13 mouse cellular contexts compared by ENCODE assay signal in genomic region chr17:5327480-5328180, GRCm38 (mm10).
A peak's percentile ranks its signal among the peaks of the same experiment; 100 is the strongest.
DNase-seq lines count a peak whose midpoint lies in the region; ATAC-seq and TF ChIP-seq lines count a peak whose summit lies in the region.
"Had no signal": no experiment of that assay in that cellular context is flagged by ENCODE, and none has a peak within 500 bp of the region (broad histone marks: within the 10 kb centered on the region; RNA-seq: fewer than 3 reads in every experiment).

No protein-coding gene starts in this region.

- H3K4me3 ChIP-seq in lung, embryonic 14.5 days (ENCODE audit: low read depth, low read length), result no peak overlapping the region
- no peak overlapping the region for H3K4me3 ChIP-seq in lung, adult 2 months (replicated peaks; ENCODE audit: extremely low read depth, low read depth, low read length)
- H3K4me3 ChIP-seq in liver, embryonic 13.5 days (replicated peaks), result no peak overlapping the region
- H3K4me3 ChIP-seq in cerebellum, adult 2 months (replicated peaks; ENCODE audit: insufficient read depth, low read depth, low read length), result no peak overlapping the region
- H3K4me3 ChIP-seq: intestine, embryonic 15.5 days; midbrain, embryonic 15.5 days had no signal

- no peaks in the 10 kb centered on the region for H3K27me3 ChIP-seq in lung, embryonic 14.5 days (ENCODE audit: insufficient read depth, low read length)
- H3K27me3 ChIP-seq in liver, embryonic 13.5 days, result 0 out of 2 replicates have a peak, but pooled peaks cover 8% of the 10 kb centered on the region
- H3K27me3 ChIP-seq in cerebellum, adult 2 months (ENCODE audit: control insufficient read depth, insufficient read depth, low read length), result no peaks in the 10 kb centered on the region
- H3K27me3 ChIP-seq: intestine, embryonic 15.5 days; midbrain, embryonic 15.5 days had no signal

- H3K9me3 ChIP-seq in lung, embryonic 14.5 days (ENCODE audit: low read depth, low read length), result no peaks in the 10 kb centered on the region
- H3K9me3 ChIP-seq in liver, embryonic 13.5 days (replicated peaks), result no peaks in the 10 kb centered on the region
- H3K9me3 ChIP-seq: intestine, embryonic 15.5 days; midbrain, embryonic 15.5 days had no signal

- H3K4me1 ChIP-seq in lung, embryonic 14.5 days (ENCODE audit: insufficient read depth), result peaks cover 19% of the 10 kb centered on the region
- H3K4me1 ChIP-seq in lung, adult 2 months (ENCODE audit: control insufficient read depth, insufficient read depth, low read length), result peaks cover 5% of the 10 kb centered on the region
- H3K4me1 ChIP-seq in liver, embryonic 13.5 days (replicated peaks), result peaks cover 12% of the 10 kb centered on the region
- peaks cover 6% of the 10 kb centered on the region for H3K4me1 ChIP-seq in cerebellum, adult 2 months (ENCODE audit: control insufficient read depth, insufficient read depth, low read length)

- H3K36me3 ChIP-seq in lung, embryonic 14.5 days (ENCODE audit: insufficient read depth), result peaks cover 72% of the 10 kb centered on the region
- peaks cover 41% of the 10 kb centered on the region for H3K36me3 ChIP-seq in liver, embryonic 13.5 days

- no peak for TF ChIP-seq CTCF in lung, embryonic 14.5 days (IDR thresholded peaks at IDR 0.05; ENCODE audit: low read depth)
- no peak for TF ChIP-seq CTCF in lung, adult 2 months (IDR thresholded peaks at IDR 0.05; ENCODE audit: insufficient read depth, low read length)
- TF ChIP-seq CTCF in cerebellum, adult 2 months (IDR thresholded peaks at IDR 0.05; ENCODE audit: borderline replicate concordance, insufficient read depth, low read depth, low read length), result no peak

- H3K27ac ChIP-seq in lung, embryonic 14.5 days (ENCODE audit: low read depth), result no peak overlapping the region
- peak overlapping the region; percentile 66 for H3K27ac ChIP-seq in liver, embryonic 13.5 days
- no peak overlapping the region for H3K27ac ChIP-seq in cerebellum, adult 2 months (ENCODE audit: insufficient read depth, low read length)
- H3K27ac ChIP-seq: intestine, embryonic 15.5 days; midbrain, embryonic 15.5 days had no signal

- TF ChIP-seq POLR2A in lung, adult 2 months (IDR thresholded peaks at IDR 0.05; ENCODE audit: borderline replicate concordance, extremely low read depth, low read depth, low read length), result no peak
- no peak for TF ChIP-seq POLR2A in cerebellum, adult 2 months (IDR thresholded peaks at IDR 0.05; ENCODE audit: borderline replicate concordance, insufficient read depth, low read length)

- no peak for ATAC-seq in lung, embryonic 14.5 days (ENCODE audit: insufficient read depth)
- ATAC-seq in liver, embryonic 13.5 days (ENCODE audit: low read depth), result peak; percentile 55
- ATAC-seq: intestine, embryonic 15.5 days; midbrain, embryonic 15.5 days had no signal

- peak; percentile 47 for DNase-seq in lung, embryonic 14.5 days
- DNase-seq in lung, adult 2 months, result no peak
- DNase-seq in c-Kit-positive CD71-negative TER-119-negative erythroid progenitor cells, embryonic 14.5 days (ENCODE audit: low read depth), result peak; percentile 48
- DNase-seq in liver, embryonic 13.5 days, result no peak
- no peak for DNase-seq in cerebellum, adult 2 months
- DNase-seq in frontal cortex, postnatal 14 days (ENCODE audit: low spot score in 2 of 2), result no peak
- no peak for DNase-seq in urinary bladder, postnatal 10 days (ENCODE audit: low spot score)
- DNase-seq: cerebellum, postnatal 36 days; heart, postnatal 36 days; right cerebral cortex, postnatal 4 days; thymus, postnatal 4 days had no signal

- WGBS in lung, embryonic 14.5 days, result 85% methylated on average over 12 of the region's 12 CpGs
- WGBS in lung, adult 2 months, result 74% methylated on average over 12 of the region's 12 CpGs
- 35% methylated on average over 12 of the region's 12 CpGs for WGBS in liver, embryonic 13.5 days (ENCODE audit: insufficient replicate concordance)
- WGBS in cerebellum, adult 2 months, result 84% methylated on average over 12 of the region's 12 CpGs

- H3K4me2 ChIP-seq in lung, embryonic 14.5 days, result no peak overlapping the region
- H3K4me2 ChIP-seq in liver, embryonic 13.5 days, result no peak overlapping the region
- H3K4me2 ChIP-seq: intestine, embryonic 15.5 days; midbrain, embryonic 15.5 days had no signal

- H3K9ac ChIP-seq in lung, embryonic 14.5 days, result no peak overlapping the region
- no peak overlapping the region for H3K9ac ChIP-seq in liver, embryonic 13.5 days
- H3K9ac ChIP-seq: intestine, embryonic 15.5 days; midbrain, embryonic 15.5 days had no signal

Comparison
In these comparisons a context has a peak if more than half of its experiments do, and no peak if none do; other contexts are left out.
1. DNase-seq: peak in lung, embryonic 14.5 days (single experiment) and c-Kit-positive CD71-negative TER-119-negative erythroid progenitor cells, embryonic 14.5 days (single experiment); none in lung, adult 2 months (single experiment), liver, embryonic 13.5 days (single experiment), cerebellum, adult 2 months (0 of 2), frontal cortex, postnatal 14 days (0 of 2) and urinary bladder, postnatal 10 days (single experiment).